Mouse (Mus musculus): Measurements from ENCODE around the gene Rbfox3. TPM values are rescaled to one million over a fixed set of nuclear protein-coding genes. Genes with fewer than 3 reads are reported as not detected.
A peak's percentile ranks its signal among the peaks of the same experiment; 100 is the strongest.

Gene Rbfox3
- polyA plus RNA-seq, 1 experiment from 2014 or later = 0.13 TPM

DNA sequence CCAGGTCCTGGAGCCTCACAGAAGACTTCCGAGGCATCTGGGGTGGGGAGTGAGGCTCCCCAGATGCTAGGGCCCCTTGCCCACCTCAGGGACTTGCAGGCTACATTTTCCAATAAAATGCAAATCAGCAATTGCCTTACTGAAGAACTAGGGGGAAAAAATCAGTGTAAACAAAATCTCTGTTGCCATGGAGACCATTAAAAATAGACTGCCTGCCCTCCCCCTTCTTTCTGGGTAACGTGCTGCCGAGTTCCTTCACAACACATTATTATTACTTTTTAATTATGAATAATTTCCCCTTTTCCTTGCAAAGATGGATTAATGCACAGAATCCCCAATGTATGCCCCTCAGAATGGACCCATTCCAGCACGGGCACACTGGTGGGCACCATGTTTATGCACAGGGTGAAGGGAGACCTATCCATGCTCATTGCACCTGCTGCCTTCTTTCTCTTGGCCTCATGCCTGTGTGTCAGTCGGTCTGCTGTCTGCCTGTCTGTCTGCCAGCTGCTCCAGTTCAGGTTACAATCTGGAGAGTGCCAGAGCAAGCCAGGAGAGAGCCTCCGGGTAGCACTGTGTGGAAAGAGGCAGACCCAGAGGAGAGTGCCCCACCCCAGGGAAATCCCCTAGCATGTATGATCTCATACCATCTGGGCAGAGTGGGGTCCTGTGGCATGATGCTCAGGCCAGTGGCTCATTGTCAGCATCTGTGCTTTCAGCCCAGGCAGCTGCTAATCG is 159.3 kb downstream of the Rbfox3 start:
- no peak for TF ChIP-seq CTCF (IDR thresholded peaks at IDR 0.05; ENCODE audit: low read depth)
- H3K4me1 ChIP-seq (ENCODE audit: insufficient read depth) = no peaks in the 10 kb centered on the region
- DNase-seq (no peak), ATAC-seq (ENCODE audit: insufficient read depth) (no peak)
- no peaks in the 10 kb centered on the region for H3K9me3 ChIP-seq (ENCODE audit: low read depth, low read length)
- H3K36me3 ChIP-seq (ENCODE audit: insufficient read depth) = no peaks in the 10 kb centered on the region
- no peak overlapping the region for H3K4me3 ChIP-seq (ENCODE audit: low read depth, low read length)
- H3K4me2 ChIP-seq = no peak overlapping the region
- no peak overlapping the region for H3K27ac ChIP-seq (ENCODE audit: low read depth)
- WGBS = 42% methylated on average over 7 of the region's 7 CpGs
- no peak overlapping the region for H3K9ac ChIP-seq
- H3K27me3 ChIP-seq (ENCODE audit: insufficient read depth, low read length) = peaks cover 4% of the 10 kb centered on the region; the same call in 1 of the 2 replicates

DNA sequence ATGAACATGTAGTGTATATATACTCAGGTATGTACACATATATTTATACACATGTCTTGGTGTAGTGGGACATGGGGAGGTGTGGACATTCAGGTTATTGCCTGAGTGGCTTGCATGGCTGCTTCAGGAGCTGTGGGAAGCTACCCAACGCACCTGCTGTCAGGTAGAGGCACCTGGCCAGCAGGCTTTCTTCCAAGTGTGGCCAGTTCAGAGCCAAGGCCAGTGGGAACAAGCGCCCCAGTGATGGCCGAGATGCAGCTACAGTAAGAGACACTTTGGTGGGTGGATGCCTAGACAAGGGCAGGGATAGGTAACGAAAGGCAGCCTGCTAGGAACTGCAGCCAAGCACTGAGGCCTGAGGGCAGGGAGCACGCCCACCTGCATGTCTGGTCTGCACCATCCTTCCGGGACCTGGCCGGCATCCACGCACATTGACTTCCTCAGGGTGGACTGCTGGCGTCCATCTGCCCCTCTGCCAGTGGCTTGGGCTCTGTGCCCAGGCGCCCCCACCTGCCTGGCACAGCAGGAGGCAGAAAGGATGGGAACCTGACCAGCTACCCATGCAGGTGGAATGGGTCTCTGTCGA is 160.6 kb downstream of the Rbfox3 start:
- H3K27ac ChIP-seq (ENCODE audit: low read depth) = no peak overlapping the region
- no peak overlapping the region for H3K4me3 ChIP-seq (ENCODE audit: low read depth, low read length)
- no peak for TF ChIP-seq CTCF (IDR thresholded peaks at IDR 0.05; ENCODE audit: low read depth)
- no peak overlapping the region for H3K4me2 ChIP-seq
- H3K9ac ChIP-seq = no peak overlapping the region
- H3K36me3 ChIP-seq (ENCODE audit: insufficient read depth) = no peaks in the 10 kb centered on the region
- ATAC-seq (ENCODE audit: insufficient read depth) (no peak), DNase-seq (no peak)
- H3K4me1 ChIP-seq (ENCODE audit: insufficient read depth) = no peaks in the 10 kb centered on the region
- WGBS = 73% methylated on average over 11 of the region's 11 CpGs
- peaks cover 4% of the 10 kb centered on the region; the same call in 1 of the 2 replicates for H3K27me3 ChIP-seq (ENCODE audit: insufficient read depth, low read length)
- no peaks in the 10 kb centered on the region for H3K9me3 ChIP-seq (ENCODE audit: low read depth, low read length)

DNA sequence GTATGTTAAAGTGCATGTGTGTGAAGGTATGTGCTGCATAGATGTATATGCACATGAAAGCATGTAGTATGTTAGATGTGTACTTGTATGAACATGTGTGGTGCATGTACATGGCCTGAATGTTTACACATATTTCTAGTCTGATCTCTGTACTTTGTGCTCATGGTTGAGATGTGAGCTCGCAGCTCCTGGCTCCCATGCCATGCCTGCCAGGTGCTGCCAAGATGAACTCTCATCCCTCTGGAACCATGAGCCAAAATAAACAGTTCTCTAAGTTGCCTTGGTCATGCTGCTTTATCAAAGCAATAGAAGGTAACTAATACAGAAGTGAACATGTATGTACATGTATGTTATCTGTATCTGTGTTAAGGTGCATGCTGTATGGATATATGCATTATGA is 161.9 kb downstream of the Rbfox3 start:
- Histone ChIP-seq H3K36me3 (ENCODE audit: insufficient read depth) (no peaks in the 10 kb centered on the region), H3K27me3 (ENCODE audit: insufficient read depth, low read length) (peaks cover 17% of the 10 kb centered on the region), H3K9ac (no peak overlapping the region), H3K4me3 (ENCODE audit: low read depth, low read length) (no peak overlapping the region), H3K4me2 (no peak overlapping the region), H3K9me3 (ENCODE audit: low read depth, low read length) (no peaks in the 10 kb centered on the region), H3K4me1 (ENCODE audit: insufficient read depth) (no peaks in the 10 kb centered on the region), H3K27ac (ENCODE audit: low read depth) (no peak overlapping the region)
- no peak for ATAC-seq (ENCODE audit: insufficient read depth)
- 79% methylated on average over 1 of the region's 1 CpGs for WGBS
- no peak for DNase-seq
- no peak for TF ChIP-seq CTCF (IDR thresholded peaks at IDR 0.05; ENCODE audit: low read depth)

DNA sequence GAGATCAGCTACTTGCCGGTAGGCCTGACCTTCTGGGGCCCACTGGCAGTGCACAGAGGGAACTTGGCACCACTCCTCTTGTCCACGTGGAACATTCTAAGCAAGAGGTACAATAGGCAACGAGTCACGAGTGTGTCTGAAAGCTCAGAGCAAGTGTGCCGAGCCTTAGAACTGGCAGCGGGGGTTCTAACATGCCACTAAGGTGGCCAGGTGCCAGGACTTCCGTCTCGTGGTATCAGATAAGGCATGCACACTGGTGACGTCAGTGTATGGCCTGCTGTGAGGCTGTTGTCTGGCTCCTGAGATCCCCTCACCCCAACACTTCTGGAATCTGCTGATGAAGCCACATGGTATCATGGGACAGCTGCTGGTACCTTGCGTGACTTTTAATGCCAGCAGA is 162.8 kb downstream of the Rbfox3 start:
- no peaks in the 10 kb centered on the region for H3K9me3 ChIP-seq (ENCODE audit: low read depth, low read length)
- no peak overlapping the region for H3K27ac ChIP-seq (ENCODE audit: low read depth)
- H3K9ac ChIP-seq = no peak overlapping the region
- ATAC-seq (ENCODE audit: insufficient read depth) = no peak
- no peak overlapping the region for H3K4me2 ChIP-seq
- H3K36me3 ChIP-seq (ENCODE audit: insufficient read depth) = no peaks in the 10 kb centered on the region
- no peak for TF ChIP-seq CTCF (IDR thresholded peaks at IDR 0.05; ENCODE audit: low read depth)
- DNase-seq = no peak
- 47% methylated on average over 10 of the region's 10 CpGs for WGBS
- H3K4me3 ChIP-seq (ENCODE audit: low read depth, low read length) = no peak overlapping the region
- peaks cover 17% of the 10 kb centered on the region for H3K27me3 ChIP-seq (ENCODE audit: insufficient read depth, low read length)
- no peaks in the 10 kb centered on the region for H3K4me1 ChIP-seq (ENCODE audit: insufficient read depth)

DNA sequence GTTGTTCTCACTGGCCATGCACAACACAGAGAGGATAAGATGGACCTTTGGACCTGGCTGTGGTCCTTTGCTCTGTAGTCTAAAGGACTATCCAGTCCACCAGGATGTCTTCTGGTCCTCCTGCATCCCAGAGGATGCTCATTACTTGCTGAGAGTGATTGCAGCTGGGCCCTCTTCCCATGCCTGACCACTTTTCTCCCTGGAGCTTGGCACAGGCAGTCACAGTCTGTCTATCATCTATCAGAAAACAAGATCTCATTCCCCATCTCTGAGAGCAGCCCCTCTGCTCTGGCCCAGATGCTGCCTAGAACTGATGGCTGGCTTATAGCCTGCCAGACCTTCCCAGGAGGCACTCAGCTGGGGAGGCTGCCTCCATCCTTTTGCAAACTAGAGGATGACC is 166.1 kb downstream of the Rbfox3 start:
- Histone ChIP-seq H3K4me2 (no peak overlapping the region), H3K27me3 (ENCODE audit: insufficient read depth, low read length) (peaks cover 17% of the 10 kb centered on the region), H3K4me1 (ENCODE audit: insufficient read depth) (no peaks in the 10 kb centered on the region), H3K36me3 (ENCODE audit: insufficient read depth) (no peaks in the 10 kb centered on the region), H3K27ac (ENCODE audit: low read depth) (no peak overlapping the region), H3K9ac (no peak overlapping the region), H3K4me3 (ENCODE audit: low read depth, low read length) (no peak overlapping the region), H3K9me3 (ENCODE audit: low read depth, low read length) (no peaks in the 10 kb centered on the region)
- no peak for TF ChIP-seq CTCF (IDR thresholded peaks at IDR 0.05; ENCODE audit: low read depth)
- ATAC-seq (ENCODE audit: insufficient read depth) (no peak), DNase-seq (no peak)

DNA sequence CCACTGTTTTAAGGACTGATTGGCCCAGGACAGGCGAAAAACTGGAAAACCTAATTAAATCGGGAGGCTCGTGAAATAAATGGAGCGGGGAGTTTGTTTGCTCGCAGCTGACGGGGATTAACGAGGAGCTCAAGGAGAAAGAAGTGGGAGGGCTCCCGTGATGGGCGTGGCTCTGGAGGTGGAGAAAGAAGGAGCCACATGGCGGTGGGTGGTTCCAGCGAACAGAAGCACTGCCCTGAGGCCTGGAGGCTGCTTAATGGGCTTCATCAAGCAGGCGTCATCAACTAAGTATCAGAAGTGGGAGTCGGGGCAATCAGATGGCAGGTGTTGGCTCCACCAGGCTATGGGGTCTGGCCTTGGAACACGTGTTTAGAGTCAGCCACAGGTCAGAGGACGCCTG is 166.6 kb downstream of the Rbfox3 start:
- 0 out of 2 replicates have a peak, but pooled peaks have one; percentile 29 for ATAC-seq (ENCODE audit: insufficient read depth)
- H3K27me3 ChIP-seq (ENCODE audit: insufficient read depth, low read length) = peaks cover 17% of the 10 kb centered on the region

DNA sequence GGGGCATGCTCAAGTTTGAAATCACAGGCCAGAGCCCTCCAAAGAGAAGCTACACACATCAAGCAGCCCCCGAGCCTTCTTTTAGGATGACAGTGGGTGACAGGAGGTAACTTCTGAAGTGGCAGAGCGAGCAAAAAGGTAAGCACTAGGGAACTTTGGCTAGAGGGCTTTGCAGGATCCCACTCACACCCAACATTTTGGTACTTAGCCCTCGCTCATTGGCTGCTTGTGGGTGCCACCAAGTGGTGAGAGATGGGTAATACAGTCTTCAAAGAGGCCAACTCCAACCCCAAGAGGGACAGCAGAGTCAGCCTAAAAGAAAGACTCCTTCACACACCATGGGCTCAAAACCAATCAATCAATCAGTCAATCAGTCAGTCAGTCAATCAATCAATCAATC is 168.6 kb downstream of the Rbfox3 start:
- Histone ChIP-seq H3K9ac (no peak overlapping the region), H3K4me3 (ENCODE audit: low read depth, low read length) (no peak overlapping the region), H3K36me3 (ENCODE audit: insufficient read depth) (no peaks in the 10 kb centered on the region), H3K9me3 (ENCODE audit: low read depth, low read length) (no peaks in the 10 kb centered on the region), H3K4me2 (no peak overlapping the region), H3K27me3 (ENCODE audit: insufficient read depth, low read length) (peaks cover 22% of the 10 kb centered on the region), H3K4me1 (ENCODE audit: insufficient read depth) (no peaks in the 10 kb centered on the region; the same call in 1 of the 2 replicates), H3K27ac (ENCODE audit: low read depth) (no peak overlapping the region)
- TF ChIP-seq CTCF (IDR thresholded peaks at IDR 0.05; ENCODE audit: low read depth) = peak; percentile 88
- DNase-seq (peak; percentile 80), ATAC-seq (ENCODE audit: insufficient read depth) (no peak)
- WGBS = 15% methylated on average over 3 of the region's 3 CpGs

More for the DNA sequence above, 166.6 kb downstream of the Rbfox3 start:
- Histone ChIP-seq H3K9me3 (ENCODE audit: low read depth, low read length) (no peaks in the 10 kb centered on the region), H3K27ac (ENCODE audit: low read depth) (no peak overlapping the region), H3K4me3 (ENCODE audit: low read depth, low read length) (peak overlapping the region; percentile 15; the same call in 1 of the 2 replicates), H3K36me3 (ENCODE audit: insufficient read depth) (no peaks in the 10 kb centered on the region), H3K4me2 (peak overlapping the region; percentile 36), H3K4me1 (ENCODE audit: insufficient read depth) (no peaks in the 10 kb centered on the region), H3K9ac (no peak overlapping the region)
- WGBS = 3% methylated on average over 15 of the region's 15 CpGs
- TF ChIP-seq CTCF (IDR thresholded peaks at IDR 0.05; ENCODE audit: low read depth) = no peak
- peak; percentile 60 for DNase-seq
